ENCODE assay signal across 8 mouse cellular contexts in the genomic region with DNA sequence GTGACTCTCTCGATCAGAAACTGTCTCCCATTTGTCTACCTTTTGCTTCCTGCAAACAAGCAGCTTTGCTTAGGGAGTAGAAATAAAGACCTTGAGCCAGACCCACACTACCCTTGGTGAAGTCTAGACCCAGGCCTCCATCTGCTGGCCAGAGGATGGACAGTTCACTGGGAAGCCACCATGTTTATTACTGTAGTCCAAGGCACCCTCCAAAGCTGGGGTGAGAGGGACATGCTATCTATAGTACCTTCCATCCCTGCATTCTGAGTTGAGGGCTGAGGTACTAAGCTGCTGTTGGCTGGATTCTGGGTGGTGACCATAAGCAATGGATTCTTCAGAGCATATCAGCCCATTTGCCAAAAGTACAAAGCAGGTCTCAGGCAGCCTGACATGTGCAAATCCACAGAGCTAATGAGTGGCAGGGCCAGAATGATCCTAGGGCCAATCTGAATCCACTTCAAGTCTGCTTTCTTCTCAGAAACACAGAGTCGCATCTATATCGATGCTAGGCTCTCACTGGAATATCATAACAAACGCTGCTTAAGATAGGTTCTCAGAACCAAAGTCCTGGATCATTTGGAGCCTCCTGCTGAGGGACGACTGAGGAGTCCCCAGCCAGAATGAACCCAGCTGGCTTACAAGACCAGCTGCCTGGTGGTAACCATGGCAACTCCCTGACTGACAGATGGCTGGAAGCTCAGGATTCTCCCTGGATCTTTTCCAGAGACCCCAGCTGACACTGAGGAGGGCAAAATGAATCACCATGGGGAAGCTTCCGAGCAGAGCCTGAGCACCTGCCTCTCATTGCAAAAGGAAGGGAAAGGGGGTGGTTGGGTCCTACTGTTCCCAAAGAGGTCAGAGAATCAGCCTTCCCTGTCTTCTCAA. TPM values are rescaled to one million over a fixed set of nuclear protein-coding genes. Genes with fewer than 3 reads are reported as not detected.
DNase-seq lines count a peak whose midpoint lies in the region; ATAC-seq and TF ChIP-seq lines count a peak whose summit lies in the region.

No protein-coding gene starts in this region.

- H3K4me1 ChIP-seq in liver, postnatal 0 days (ENCODE audit: insufficient read depth): no peaks in the 10 kb centered on the region
- no peaks in the 10 kb centered on the region for H3K4me1 ChIP-seq in liver, embryonic 11.5 days (replicated peaks; ENCODE audit: control insufficient read depth, insufficient read depth, low read length)
- H3K4me1 ChIP-seq in hindbrain, embryonic 13.5 days (replicated peaks): peaks cover 52% of the 10 kb centered on the region
- no peaks in the 10 kb centered on the region for H3K4me1 ChIP-seq in kidney, adult 2 months (ENCODE audit: control insufficient read depth, insufficient read depth, low read length)

- no peak for DNase-seq in liver, postnatal 0 days
- DNase-seq in liver, embryonic 11.5 days (ENCODE audit: low spot score): no peak
- peak; percentile 58 for DNase-seq in embryo, embryonic 11.5 days (ENCODE audit: low read depth, low spot score)
- peak; percentile 88 for DNase-seq in mesoderm, embryonic 11.5 days (ENCODE audit: low read depth, low spot score)
- no peak for DNase-seq in ovary, adult 18-20 months (ENCODE audit: low spot score)
- DNase-seq in spleen, postnatal 36 days (ENCODE audit: low spot score in 2 of 2): no peak
- DNase-seq in kidney, adult 2 months: no peak

- no peaks in the 10 kb centered on the region for H3K9me3 ChIP-seq in liver, postnatal 0 days (ENCODE audit: low read length)
- no peaks in the 10 kb centered on the region for H3K9me3 ChIP-seq in liver, embryonic 11.5 days (ENCODE audit: control insufficient read depth, low read length)
- no peaks in the 10 kb centered on the region for H3K9me3 ChIP-seq in hindbrain, embryonic 13.5 days

- no peaks in the 10 kb centered on the region for H3K36me3 ChIP-seq in liver, postnatal 0 days (replicated peaks; ENCODE audit: insufficient read depth, low read length)
- H3K36me3 ChIP-seq in liver, embryonic 11.5 days (ENCODE audit: control insufficient read depth, insufficient read depth, low read length): no peaks in the 10 kb centered on the region
- no peaks in the 10 kb centered on the region for H3K36me3 ChIP-seq in hindbrain, embryonic 13.5 days
- no peaks in the 10 kb centered on the region for H3K36me3 ChIP-seq in kidney, adult 2 months (ENCODE audit: control insufficient read depth, insufficient read depth, low read length)

- 0 out of 2 replicates have a peak, but pooled peaks have one; percentile 10 for TF ChIP-seq CTCF in liver, postnatal 0 days (IDR thresholded peaks at IDR 0.05; ENCODE audit: low read depth)
- no peak for TF ChIP-seq CTCF in kidney, adult 2 months (conservative IDR thresholded peaks at IDR 0.05; ENCODE audit: insufficient read depth, insufficient read length, low read depth, low read length)

- no peak for ATAC-seq in liver, postnatal 0 days
- no peak for ATAC-seq in liver, embryonic 11.5 days (replicated peaks; ENCODE audit: low FRiP score)
- ATAC-seq in hindbrain, embryonic 13.5 days (ENCODE audit: low FRiP score): peak; percentile 93

- no peak overlapping the region for H3K27ac ChIP-seq in liver, postnatal 0 days (ENCODE audit: low read depth)
- no peak overlapping the region for H3K27ac ChIP-seq in liver, embryonic 11.5 days (ENCODE audit: low read depth, low read length)
- peak overlapping the region; percentile 87 for H3K27ac ChIP-seq in hindbrain, embryonic 13.5 days
- H3K27ac ChIP-seq in kidney, adult 2 months (ENCODE audit: insufficient read depth, low read depth, low read length): no peak overlapping the region

- no peak for TF ChIP-seq POLR2A in kidney, adult 2 months (IDR thresholded peaks at IDR 0.05; ENCODE audit: low read depth, low read length)

- H3K4me3 ChIP-seq in liver, postnatal 0 days (ENCODE audit: low read depth, low read length): no peak overlapping the region
- H3K4me3 ChIP-seq in liver, embryonic 11.5 days (ENCODE audit: low read depth, low read length): no peak overlapping the region
- no peak overlapping the region for H3K4me3 ChIP-seq in hindbrain, embryonic 13.5 days
- no peak overlapping the region for H3K4me3 ChIP-seq in kidney, adult 2 months (ENCODE audit: insufficient read depth, low read depth, low read length)

- TF ChIP-seq EP300 in liver, postnatal 0 days (IDR thresholded peaks at IDR 0.05; ENCODE audit: low read depth): no peak

- no peaks in the 10 kb centered on the region for H3K27me3 ChIP-seq in liver, postnatal 0 days (ENCODE audit: insufficient read depth, low read length)
- no peaks in the 10 kb centered on the region for H3K27me3 ChIP-seq in liver, embryonic 11.5 days (replicated peaks; ENCODE audit: control insufficient read depth, insufficient read depth, low read length)
- H3K27me3 ChIP-seq in hindbrain, embryonic 13.5 days: no peaks in the 10 kb centered on the region
- no peaks in the 10 kb centered on the region for H3K27me3 ChIP-seq in kidney, adult 2 months (replicated peaks; ENCODE audit: control insufficient read depth, insufficient read depth, low read length)

- WGBS in liver, postnatal 0 days (ENCODE audit: insufficient replicate concordance): 36% methylated on average over 6 of the region's 6 CpGs
- 34% methylated on average over 6 of the region's 6 CpGs for WGBS in liver, embryonic 11.5 days
- 7% methylated on average over 6 of the region's 6 CpGs for WGBS in hindbrain, embryonic 13.5 days
- 45% methylated on average over 6 of the region's 6 CpGs for WGBS in kidney, adult 2 months

- H3K9ac ChIP-seq in liver, postnatal 0 days (replicated peaks): no peak overlapping the region
- no peak overlapping the region for H3K9ac ChIP-seq in liver, embryonic 11.5 days (ENCODE audit: low read depth, low read length)
- no peak overlapping the region for H3K9ac ChIP-seq in hindbrain, embryonic 13.5 days

- H3K4me2 ChIP-seq in liver, postnatal 0 days (ENCODE audit: low read depth, low read length): no peak overlapping the region
- H3K4me2 ChIP-seq in liver, embryonic 11.5 days: no peak overlapping the region
- H3K4me2 ChIP-seq in hindbrain, embryonic 13.5 days: 0 out of 2 replicates have a peak overlapping the region, but pooled peaks have one; percentile 17

RNA-seq across cellular contexts. Expression of gene Lrtm1, which starts 59.6 kb away (rescaled TPM):
- polyA plus RNA-seq in liver, postnatal 0 days (2015; fragmentation: Nextera tagmentation; extraction: Ambion mirVana): 1.6 and 1.7 TPM in 2 replicates
- polyA plus RNA-seq in liver, embryonic 11.5 days (2014; fragmentation: Nextera tagmentation; extraction: Ambion mirVana): 0.10 TPM in 1 of 2 replicates, not detected in the other
- polyA plus RNA-seq in hindbrain, embryonic 13.5 days (2015; fragmentation: Nextera tagmentation; extraction: Ambion mirVana): 0.31 and 0.44 TPM in 2 replicates
- 0.05 and 0.55 TPM in 2 replicates for polyA plus RNA-seq in kidney, adult 2 months (2012; rRNA removed)

Comparison
In these comparisons a context has a peak if more than half of its experiments do, and no peak if none do; other contexts are left out.
1. DNase-seq: peak in embryo, embryonic 11.5 days (single experiment) and mesoderm, embryonic 11.5 days (single experiment); none in liver, postnatal 0 days (single experiment), liver, embryonic 11.5 days (single experiment), ovary, adult 18-20 months (single experiment), spleen, postnatal 36 days (0 of 2) and kidney, adult 2 months (single experiment).